Mouse (Mus musculus): Measurements from ENCODE around the gene Ar. TPM values are rescaled to one million over a fixed set of nuclear protein-coding genes. Genes with fewer than 3 reads are reported as not detected.

The Ar gene
- 10 to 100 TPM; 13.2 to 15.6 TPM for total RNA-seq (2021)

DNA sequence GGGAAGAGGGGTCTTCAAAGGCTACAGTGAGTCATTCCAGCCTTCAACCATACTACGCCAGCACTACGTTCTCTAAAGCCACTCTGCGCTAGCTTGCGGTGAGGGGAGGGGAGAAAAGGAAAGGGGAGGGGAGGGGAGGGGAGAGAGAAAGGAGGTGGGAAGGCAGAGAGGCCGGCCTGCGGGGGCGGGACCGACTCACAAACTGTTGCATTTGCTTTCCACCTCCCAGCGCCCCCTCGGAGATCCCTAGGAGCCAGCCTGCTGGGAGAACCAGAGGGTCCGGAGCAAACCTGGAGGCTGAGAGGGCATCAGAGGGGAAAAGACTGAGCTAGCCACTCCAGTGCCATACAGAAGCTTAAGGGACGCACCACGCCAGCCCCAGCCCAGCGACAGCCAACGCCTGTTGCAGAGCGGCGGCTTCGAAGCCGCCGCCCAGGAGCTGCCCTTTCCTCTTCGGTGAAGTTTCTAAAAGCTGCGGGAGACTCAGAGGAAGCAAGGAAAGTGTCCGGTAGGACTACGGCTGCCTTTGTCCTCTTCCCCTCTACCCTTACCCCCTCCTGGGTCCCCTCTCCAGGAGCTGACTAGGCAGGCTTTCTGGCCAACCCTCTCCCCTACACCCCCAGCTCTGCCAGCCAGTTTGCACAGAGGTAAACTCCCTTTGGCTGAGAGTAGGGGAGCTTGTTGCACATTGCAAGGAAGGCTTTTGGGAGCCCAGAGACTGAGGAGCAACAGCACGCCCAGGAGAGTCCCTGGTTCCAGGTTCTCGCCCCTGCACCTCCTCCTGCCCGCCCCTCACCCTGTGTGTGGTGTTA is at the start of gene Ar:
Gene Ar (plus strand): TSS at position 239 of the 812 bp plus-strand sequence.
- no peak for DNase-seq

DNA sequence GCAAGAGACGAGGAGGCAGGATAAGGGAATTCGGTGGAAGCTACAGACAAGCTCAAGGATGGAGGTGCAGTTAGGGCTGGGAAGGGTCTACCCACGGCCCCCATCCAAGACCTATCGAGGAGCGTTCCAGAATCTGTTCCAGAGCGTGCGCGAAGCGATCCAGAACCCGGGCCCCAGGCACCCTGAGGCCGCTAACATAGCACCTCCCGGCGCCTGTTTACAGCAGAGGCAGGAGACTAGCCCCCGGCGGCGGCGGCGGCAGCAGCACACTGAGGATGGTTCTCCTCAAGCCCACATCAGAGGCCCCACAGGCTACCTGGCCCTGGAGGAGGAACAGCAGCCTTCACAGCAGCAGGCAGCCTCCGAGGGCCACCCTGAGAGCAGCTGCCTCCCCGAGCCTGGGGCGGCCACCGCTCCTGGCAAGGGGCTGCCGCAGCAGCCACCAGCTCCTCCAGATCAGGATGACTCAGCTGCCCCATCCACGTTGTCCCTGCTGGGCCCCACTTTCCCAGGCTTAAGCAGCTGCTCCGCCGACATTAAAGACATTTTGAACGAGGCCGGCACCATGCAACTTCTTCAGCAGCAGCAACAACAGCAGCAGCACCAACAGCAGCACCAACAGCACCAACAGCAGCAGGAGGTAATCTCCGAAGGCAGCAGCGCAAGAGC is 1.3 kb downstream of the Ar start:
- DNase-seq: peak; percentile 24 to 27

GRCm38 (mm10) chrX:98150393-98151119 is 2.0 kb downstream of the Ar start:
- peak in 1 of 2 experiments; percentile 21 for DNase-seq

GRCm38 (mm10) chrX:98189759-98190158 is 41.2 kb downstream of the Ar start:
- no peak for DNase-seq

DNA sequence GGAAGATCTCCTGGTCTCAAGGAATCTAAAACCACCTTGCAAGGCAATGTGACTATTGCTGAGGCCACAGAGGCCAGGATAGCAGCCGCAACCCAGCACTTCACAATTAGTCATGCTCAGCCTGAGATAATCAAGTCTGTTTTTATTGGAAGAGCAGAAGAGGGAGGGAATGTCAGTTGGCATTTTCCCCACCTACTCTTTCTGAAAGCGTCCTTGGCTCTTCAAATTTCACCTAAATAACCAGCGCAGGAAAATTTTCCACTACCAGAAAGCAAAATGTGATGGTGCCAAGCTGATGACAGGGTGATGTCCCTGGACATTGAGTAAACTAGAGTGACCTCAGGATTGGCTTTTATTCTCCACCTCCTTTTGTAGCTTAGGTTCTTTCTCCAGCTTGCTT is 57.2 kb downstream of the Ar start:
- DNase-seq: no peak

DNA sequence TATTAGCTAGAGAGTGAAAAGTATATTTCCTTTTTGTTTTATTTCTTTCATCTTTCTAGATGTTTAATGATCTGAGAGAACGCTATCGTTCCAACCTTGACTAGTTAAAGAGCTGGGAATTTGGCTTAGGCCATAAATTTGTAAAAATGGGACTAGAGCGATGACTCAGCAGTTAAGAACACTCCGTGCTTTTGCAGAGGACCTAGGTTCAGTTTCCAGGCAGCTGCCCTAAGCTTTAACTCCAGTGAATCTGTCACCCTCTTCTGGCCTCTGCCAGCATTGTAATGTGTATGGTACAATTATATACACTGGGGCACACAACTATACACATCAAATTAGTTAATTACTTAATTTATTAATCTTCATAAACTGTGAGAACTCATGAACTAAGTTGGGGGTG is 58.6 kb downstream of the Ar start:
- DNase-seq: no peak

- DNase-seq: no peak
Observed at GRCm38 (mm10) chrX:98216103-98216502, 67.5 kb downstream of the Ar start.

GRCm38 (mm10) chrX:98239011-98239410 is 90.4 kb downstream of the Ar start:
- no peak for DNase-seq

DNA sequence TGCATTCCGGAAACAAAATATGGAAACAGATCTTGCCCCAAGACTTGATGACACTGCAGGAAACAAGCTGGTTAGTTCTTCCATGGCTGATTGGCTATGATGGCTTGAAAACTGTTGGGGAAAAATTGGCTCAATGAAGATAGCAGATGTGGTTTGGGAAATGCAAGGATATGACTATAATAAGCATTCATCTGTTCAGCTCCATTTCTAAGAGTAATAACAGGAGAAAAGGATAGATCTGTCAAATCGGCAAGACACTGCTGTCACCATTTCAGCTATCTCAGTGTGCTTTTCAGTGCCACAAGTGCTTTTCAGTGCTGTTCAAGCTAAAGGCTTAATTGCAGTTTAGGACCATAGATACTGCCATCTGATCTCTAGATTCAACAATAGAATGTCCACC is 96.5 kb downstream of the Ar start:
- DNase-seq: no peak

DNA sequence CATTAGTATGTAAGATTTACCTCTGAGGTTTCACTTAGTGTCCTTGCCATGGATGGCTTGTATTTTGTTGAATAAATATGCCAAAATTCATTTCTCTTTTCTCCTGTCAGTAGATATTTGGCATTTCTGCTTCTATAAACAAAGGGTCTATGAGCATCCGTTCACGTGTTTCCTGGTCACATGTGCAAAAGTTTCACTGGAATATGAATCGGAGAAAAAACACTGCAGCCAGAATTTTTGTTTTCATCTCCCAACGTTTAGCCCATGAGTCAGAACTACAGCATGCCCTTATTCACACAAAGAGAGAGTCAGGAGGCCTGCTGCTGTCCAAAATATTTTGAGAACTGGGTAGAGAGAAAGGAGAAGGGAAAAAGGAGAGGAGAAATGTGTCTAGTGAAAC is 99.8 kb downstream of the Ar start:
- DNase-seq: no peak

GRCm38 (mm10) chrX:98259620-98260019 is 111.1 kb downstream of the Ar start:
- DNase-seq: no peak

DNA sequence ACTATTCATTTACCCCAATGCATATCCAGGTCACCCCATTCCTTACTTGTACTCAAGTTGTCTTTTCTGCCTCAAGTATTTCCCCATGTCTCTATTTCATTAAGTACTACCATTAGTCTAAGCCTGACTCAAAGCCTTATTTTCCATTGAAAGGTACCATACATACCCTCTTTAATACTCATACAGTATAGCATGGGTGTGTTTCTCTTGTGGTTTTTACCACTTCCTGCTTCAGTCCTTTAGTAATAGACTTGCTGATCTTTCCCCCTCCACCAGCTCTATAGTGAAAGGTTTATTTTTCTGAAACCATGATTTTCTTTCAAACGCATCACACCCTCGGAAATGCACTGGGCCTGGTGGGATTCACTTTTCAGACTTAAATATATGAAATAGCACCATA is 117.2 kb downstream of the Ar start:
- no peak for DNase-seq

DNA sequence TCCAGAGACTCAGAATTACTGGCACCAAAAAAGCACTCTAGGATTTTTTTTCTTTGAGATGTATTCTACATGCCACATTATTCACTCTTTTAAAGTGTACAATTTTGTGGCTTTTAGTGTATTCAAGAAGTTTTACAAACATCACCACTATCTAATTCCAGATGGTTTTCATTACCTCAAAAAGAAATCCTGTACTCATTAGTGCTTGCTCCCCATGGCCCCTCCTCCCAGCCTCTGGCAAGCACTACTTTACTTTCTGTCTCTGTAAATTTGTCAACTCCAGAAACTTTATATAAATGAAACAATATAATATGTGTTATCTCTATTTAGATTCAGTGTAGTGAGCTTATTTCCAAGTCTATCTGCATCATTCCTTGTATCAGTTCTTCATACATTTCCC is 122.8 kb downstream of the Ar start:
- DNase-seq: no peak

- DNase-seq: no peak
Observed at GRCm38 (mm10) chrX:98291763-98292162, 143.2 kb downstream of the Ar start.

GRCm38 (mm10) chrX:98300685-98301084 is 152.1 kb downstream of the Ar start:
- DNase-seq: no peak

GRCm38 (mm10) chrX:98301924-98302323 is 153.4 kb downstream of the Ar start:
- DNase-seq: no peak

DNA sequence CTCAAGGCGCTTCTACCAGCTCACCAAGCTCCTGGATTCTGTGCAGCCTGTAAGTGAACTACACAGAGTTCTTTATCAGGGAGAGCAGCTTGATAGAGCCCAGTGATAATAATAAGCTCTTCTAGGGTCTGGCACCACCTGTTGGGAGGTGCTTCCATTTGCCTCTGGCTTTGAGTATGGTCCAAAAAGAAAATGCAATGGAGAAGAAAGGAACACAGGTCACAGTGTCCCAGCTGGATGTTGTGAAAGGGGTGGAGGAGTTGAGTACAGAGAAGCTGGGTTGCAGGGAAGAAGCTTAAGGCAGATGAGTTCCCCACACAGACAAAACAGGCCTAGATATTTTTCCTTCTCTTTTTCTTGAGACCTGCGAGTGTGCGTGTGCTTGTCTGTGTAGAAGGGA is 167.4 kb downstream of the Ar start:
- no peak for DNase-seq

DNA sequence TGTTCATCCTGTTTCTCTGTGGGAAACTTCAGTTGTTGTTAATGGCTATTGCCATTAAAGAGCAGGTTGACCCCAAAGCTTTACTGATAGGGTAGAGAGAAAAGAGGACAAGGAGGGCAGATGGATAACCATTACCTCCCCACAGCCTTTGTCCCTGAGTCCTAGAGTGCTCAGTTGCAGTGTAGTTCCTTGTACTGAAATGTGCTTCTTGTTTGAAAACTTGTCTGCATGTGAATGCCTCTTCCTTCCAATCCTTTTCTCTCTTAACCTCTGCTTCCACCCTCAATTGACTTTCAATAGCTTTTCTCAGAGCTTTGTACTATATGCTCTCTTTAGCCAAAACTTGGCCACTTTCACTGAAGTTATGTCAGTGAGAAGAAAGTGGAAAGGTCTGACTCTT is 168.9 kb downstream of the Ar start:
- no peak for DNase-seq

DNA sequence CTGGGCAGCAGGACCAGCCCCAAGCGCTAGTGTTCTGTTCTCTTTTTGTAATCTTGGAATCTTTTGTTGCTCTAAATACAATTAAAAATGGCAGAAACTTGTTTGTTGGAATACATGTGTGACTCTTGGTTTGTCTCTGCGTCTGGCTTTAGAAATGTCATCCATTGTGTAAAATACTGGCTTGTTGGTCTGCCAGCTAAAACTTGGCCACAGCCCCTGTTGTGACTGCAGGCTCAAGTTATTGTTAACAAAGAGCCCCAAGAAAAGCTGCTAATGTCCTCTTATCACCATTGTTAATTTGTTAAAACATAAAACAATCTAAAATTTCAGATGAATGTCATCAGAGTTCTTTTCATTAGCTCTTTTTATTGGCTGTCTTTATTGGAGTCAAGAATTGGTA is 174.5 kb downstream of the Ar start:
- DNase-seq: no peak

GRCm38 (mm10) chrX:98347481-98347880 is 198.9 kb downstream of the Ar start:
- DNase-seq: no peak

DNA sequence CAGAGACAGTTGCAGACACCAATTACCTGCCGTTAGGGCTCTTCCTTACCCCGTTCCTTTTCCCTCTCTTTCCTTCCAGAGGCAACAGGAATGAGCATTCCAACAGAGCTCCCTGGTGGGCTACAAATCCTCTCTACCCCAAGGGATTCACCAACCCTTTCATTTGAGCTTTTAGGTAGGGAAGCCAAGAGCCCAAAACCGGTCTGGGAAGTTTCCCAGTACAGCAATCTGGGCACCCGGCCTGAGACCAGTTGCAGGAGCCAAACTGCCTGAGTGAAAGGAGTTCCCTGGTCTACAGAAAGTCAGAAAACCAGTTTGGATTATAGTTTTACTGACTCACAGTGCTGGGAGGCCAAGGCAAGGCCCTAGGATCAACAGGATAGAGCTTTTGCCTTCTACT is 199.5 kb downstream of the Ar start:
- DNase-seq: no peak

Measured in layer of hippocampus, postnatal 36 days (tissue).